Mouse (Mus musculus) bone marrow macrophage, adult 2 months (primary cell): ENCODE data around the gene Gm20388.

Source experiments
- CTCF ChIP-seq: IDR thresholded peaks from 2 replicates; pipeline ENCODE4 v1.5.1; 2012; ENCODE audit warnings: low read depth, mild to moderate bottlenecking, low read length, moderate library complexity
- POLR2A ChIP-seq: IDR thresholded peaks from 2 replicates; pipeline ENCODE4 v1.6.1; 2012; ENCODE audit warnings: mild to moderate bottlenecking, low read depth, low read length, borderline replicate concordance

DNA sequence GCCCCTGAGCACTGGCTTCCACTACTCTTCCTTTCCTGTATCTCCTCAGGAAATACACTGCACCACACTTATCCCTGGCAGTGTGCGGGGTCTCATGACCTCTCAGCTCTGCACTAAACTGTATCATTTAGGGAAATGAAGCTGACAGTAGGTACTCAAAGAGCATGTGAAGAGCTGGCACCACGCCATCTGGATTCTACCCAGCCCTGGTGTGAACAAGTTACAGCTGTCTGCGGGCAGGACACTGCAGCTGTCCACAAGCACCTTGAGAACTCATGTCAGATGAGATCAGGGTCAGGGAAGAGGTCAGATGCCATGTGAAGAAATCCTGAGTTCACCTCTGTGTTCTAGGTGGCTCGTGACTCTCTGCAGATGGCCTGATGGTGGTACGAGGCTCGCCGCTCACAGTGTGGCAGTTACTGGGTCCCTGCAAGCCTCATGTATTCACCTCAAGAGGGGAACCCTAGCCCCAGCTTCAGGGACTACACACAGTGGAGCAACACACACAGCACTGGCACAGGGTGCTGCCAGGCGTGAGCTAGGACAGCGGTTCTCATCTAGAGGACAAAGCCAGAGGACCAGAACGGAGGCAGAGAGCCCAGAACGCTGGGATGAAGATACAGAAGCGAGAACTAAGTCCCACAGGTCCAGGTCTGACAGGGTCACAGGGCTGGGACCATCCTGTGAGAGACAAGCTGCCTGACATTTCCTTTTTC is 1710.3 kb downstream of the Gm20388 start:
- no peak for TF ChIP-seq CTCF
- no peak for TF ChIP-seq POLR2A
